Mouse (Mus musculus) bone marrow, adult 2 months (tissue): Measurements from ENCODE around the gene Spats2.

Experiments
- CTCF ChIP-seq: fragments of 200-500 bp; IDR thresholded peaks from 2 replicates; pipeline ENCODE4 v1.5.1; 2011; ENCODE audit warnings: low read length, control low read depth; ENCODE audit not compliant: control insufficient read depth, insufficient read depth
- POLR2A ChIP-seq: fragments of 200-500 bp; IDR thresholded peaks from 2 replicates; pipeline ENCODE4 v1.6.1; 2011; ENCODE audit warnings: low read depth, mild to moderate bottlenecking, control low read depth, low read length, borderline replicate concordance; ENCODE audit not compliant: control insufficient read depth

GRCm38 (mm10) chr15:99116539-99116938 is 9.2 kb upstream of the Spats2 start:
- TF ChIP-seq CTCF (no peak), POLR2A (no peak)
